Mouse (Mus musculus) embryo, embryonic 10.5 days (tissue): ENCODE results near the gene Tmem30a.
A peak's percentile ranks its signal among the peaks of the same experiment; 100 is the strongest.

Experiments used
- DNase-seq: peaks from one replicate; pipeline ENCODE4 v3.0.0-alpha.2; 2015; ENCODE audit warnings: low spot score

Gene Tmem30a

GRCm38 (mm10) chr9:79792841-79793835 lies at the start of gene Tmem30a:
Gene Tmem30a (minus strand): TSS chr9:79793507.
- DNase-seq, result peak; percentile 96

- DNase-seq, result no peak
Observed at GRCm38 (mm10) chr9:79842615-79843014, 49.3 kb upstream of the Tmem30a start.

DNA sequence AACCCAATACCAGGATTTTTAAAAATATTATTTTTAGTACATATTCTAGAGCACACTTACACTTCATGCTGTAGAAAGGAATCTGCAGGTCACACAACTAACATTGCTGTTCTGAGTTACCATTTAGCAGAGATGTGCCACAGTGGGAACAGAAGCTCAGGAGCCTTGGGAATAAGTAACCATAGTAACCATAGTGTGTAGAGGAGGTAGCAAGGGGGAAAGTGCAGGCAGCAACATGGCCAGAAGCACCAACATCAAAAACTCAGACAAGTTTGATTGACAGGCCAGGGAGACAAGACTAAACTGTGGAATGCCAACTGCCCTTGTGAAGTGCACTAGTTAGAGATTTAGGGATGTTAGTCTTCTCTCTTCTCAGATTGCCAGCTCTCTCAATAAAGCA lies 48.7 kb upstream of the Tmem30a start:
- DNase-seq, result no peak

- DNase-seq, result no peak
Observed at GRCm38 (mm10) chr9:79831294-79831693, 38.0 kb upstream of the Tmem30a start.

- DNase-seq, result peak; percentile 60
Observed at GRCm38 (mm10) chr9:79830874-79831273, 37.6 kb upstream of the Tmem30a start.

DNA sequence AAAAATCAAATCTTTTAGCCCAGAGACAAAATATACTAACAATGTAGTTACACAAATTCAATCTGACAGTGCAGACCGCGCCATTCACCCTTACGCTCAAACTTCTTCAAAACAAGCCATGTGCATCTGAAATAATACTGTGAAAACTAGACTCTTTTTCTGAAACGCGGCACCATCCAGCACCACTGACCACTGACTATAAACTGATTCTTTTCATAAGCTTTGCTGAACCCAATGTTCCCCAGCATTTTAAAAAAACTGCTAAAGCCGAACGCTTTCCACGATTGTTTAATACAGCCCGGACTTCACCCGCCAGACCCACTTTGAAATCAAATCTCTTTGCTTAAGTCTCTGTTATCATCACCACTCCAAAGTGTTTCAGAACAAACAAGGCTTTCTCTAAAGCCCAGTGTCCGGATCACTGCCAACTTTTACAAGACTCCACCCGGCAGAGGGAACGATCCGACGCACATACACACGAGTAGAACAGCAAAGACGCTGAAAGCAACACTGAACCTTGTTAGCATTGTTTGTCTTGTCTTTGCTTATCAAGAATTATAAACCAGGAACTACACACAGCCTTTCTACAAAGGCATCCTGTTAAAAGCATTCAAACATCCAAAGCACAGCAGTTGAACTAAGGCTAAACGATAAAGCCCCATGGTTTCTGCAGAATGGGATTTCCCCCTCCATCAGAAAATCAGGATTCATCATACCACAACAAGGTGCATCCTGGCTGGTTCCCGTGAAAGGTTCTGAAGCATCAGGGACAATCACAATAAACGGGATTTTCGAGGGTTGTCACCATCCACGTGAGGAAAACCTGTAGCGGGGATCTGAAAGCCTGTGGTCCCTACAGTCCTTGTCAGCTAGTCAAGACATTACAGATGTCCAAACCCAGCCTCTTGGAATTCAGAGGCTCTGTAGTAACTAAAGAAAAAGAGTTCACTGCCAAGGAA lies 36.8 kb upstream of the Tmem30a start:
- no peak for DNase-seq

DNA sequence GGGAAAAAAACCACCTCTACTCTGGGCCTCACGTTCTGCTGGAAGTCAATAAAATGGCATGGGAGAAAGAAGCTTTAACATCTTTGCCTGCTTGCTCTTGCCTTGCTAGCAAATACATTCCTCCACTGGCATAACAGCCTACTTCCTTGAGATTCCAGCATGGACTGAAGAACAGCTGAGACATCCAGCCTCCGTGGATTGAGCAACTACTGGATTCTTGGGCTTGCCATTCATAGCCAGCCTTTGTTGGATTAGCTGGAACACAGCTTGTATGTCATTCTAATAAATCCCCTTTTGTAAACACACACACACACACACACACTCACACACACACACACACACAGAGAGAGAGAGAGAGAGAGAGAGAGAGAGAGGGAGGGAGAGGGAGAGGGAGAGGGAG lies 33.8 kb upstream of the Tmem30a start:
- no peak for DNase-seq

GRCm38 (mm10) chr9:79825526-79825925 lies 32.2 kb upstream of the Tmem30a start:
- no peak for DNase-seq

GRCm38 (mm10) chr9:79823856-79824255 lies 30.5 kb upstream of the Tmem30a start:
- no peak for DNase-seq

DNA sequence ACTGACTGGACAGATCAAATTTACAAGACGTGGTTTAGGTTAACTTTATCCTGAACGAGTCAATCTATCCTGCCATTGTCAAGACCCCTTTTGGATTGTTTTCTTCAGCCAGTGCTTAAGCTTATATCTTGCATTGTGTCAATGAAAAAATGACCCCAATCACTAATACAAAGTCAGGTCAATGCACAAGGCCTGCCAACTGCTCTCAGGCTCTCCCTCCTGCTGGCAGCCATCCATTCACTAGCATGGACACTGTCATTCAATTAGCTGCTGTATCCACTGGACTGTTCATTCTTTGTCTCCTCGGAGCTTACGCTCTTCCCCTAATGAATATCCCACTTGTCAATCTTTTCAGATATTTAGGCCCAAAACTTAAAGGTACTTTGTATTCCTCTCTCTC lies 30.1 kb upstream of the Tmem30a start:
- peak; percentile 74 for DNase-seq

DNA sequence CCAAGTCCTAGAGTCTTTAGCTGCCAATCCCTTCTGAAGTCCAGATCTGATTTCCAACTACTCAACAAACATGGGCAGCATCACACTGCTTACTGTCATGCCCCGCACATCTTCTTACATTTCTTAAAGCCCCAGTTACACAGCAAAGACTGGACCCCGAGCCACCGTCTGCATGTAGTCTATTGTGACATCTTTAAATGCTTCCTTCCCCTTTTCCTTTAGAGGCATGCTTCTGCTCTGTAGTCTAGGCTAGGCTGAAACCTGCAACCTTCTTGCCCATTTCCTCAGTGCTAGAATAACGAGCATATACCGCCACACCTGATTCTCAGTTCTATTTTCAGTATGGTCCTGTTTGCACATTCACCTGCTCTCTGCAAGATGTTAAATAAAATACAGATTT lies 23.2 kb upstream of the Tmem30a start:
- no peak for DNase-seq

GRCm38 (mm10) chr9:79816013-79816412 lies 22.7 kb upstream of the Tmem30a start:
- no peak for DNase-seq

DNA sequence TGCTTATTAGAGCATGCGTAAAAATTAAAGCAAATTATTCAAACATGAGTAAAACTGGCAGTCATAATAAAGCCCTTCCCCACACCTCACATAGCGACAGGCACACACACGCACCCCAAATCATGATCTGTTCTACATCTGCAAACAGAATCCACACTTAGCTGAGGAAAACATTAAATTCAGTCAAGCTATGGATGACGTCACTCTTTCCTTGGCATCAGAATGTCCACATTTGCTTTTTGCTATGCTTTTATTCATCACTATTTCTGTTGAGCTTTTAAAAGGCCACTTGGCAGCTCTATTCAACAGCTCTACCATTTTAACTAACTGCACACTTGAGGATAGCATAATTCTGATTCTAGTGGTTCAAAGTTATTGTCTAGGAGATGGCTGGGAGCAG lies 21.3 kb upstream of the Tmem30a start:
- DNase-seq, result no peak

- DNase-seq, result no peak
Observed at GRCm38 (mm10) chr9:79810969-79811902, 17.9 kb upstream of the Tmem30a start.

DNA sequence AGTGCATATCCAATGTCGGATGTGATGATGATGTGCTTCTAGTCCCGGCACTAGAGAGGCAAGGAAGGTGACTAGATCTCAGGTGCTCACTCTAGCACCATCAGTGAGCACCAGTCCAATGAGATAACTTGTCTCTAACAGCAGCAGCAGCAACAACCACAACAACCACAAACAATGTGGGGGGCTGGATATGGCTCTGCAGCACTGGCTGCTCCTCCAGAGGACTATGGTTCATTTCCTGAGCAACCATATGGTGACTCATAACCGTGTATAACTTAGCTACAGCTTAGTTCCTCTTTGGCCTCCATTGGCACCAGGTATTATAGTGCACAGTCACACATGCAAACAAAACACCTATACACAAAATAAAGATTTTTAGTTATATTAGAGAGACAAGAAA lies 17.2 kb upstream of the Tmem30a start:
- no peak for DNase-seq

- DNase-seq, result no peak
Observed at GRCm38 (mm10) chr9:79809411-79809810, 16.1 kb upstream of the Tmem30a start.

DNA sequence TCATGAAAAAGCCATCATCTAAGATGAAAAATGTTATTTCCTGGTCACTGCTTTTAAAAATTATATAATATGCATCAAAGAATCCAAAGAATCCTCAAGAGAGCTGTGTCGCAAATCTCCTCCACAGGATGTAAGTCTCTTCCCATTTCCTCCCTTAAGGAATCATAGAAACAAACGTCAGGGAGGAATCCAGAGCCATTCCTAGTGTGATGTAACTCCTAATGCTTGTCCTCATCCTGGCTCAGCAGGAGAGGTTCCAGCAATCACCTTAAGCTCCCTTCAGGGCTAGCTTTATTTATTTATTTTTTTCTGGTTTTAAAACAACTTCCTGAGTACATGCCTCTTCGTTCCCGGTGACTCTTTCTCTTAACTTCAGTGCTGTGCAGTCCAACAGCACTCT lies 13.9 kb upstream of the Tmem30a start:
- no peak for DNase-seq

DNA sequence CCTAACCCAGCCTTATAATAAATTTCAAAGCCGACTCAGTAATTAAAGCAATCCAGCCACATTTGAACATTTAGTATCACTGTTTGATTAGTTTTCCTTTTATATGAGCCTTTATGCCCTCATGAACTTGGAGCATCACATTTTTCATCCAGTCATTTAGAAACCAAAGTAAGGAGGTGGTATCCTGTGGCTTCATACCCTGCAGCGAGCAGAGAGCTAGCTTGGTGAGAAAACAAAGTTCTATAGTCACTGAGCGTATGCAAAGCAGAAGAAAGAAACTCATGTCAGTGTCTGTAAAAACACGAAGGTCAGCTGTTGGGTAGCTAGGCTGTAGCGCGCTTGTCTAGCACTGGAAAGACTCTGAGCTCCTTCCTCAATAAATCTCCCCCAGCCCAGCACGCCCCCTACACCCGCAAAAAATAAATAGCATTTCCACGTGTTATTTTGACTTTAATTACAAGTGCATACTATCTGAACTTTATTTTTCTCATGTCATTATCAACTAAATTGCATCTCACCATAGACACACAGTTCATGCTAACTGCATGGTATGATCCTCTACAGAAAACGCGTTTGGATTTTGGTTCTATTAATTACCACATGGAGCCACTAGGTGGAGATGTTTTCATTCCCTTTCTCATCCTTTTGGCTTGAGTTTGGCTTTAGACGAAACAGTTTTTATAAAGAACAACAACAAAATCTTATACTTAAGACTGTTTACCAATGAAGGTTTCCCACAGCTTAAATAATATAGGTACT lies 13.2 kb upstream of the Tmem30a start:
- peak; percentile 86 for DNase-seq

GRCm38 (mm10) chr9:79805426-79805825 lies 12.1 kb upstream of the Tmem30a start:
- DNase-seq, result no peak

GRCm38 (mm10) chr9:79796461-79797135 lies 3.3 kb upstream of the Tmem30a start:
- DNase-seq, result no peak
